Mouse (Mus musculus) CD4-positive helper T cell, adult 2 months (primary cell): ENCODE results near the gene Fblim1.
A peak's percentile ranks its signal among the peaks of the same experiment; 100 is the strongest.

Experiments
- DNase-seq: peaks from one replicate; pipeline ENCODE4 v3.0.0-alpha.2; 2012; ENCODE audit warnings: low read depth, missing footprints, low spot score

Gene Fblim1

GRCm38 (mm10) chr4:141625774-141626550 is 20.1 kb upstream of the Fblim1 start:
- DNase-seq, result no peak

DNA sequence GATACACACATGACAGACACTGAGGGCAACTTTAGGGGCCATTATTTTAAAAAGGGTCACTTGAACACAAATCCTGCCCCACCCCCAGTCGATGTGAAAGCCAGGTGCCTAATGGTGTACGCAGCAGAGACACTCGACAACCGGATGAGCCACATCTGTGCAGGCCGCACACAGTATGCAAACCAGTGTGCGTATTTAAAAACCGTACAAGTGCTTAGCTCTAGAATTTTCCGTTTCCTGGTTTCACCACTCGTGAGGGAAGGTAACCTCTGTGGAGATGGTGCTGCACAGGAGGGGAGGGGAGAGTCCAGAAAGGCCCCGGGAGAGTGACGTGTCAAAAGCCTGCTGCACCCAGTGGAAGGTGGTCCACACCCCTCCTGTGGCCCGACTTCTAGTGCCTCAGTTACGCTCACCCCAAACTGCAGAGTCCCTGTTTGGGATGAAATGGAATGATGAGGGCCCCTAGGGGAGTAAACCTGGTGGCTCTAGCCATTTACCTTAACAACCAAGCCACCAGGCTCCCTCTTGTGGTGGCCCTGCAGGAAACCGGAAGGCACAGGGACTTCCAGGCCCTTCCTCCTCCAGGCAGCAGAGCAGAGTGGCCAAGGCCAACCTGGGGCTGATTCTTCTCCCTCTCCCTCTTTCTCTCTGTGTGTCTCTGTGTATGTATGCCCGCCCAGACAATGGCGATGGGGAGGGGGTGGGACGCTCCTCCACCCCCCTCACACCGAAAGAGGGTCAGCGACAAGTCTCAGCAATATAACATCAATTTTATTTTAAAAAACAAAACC is 19.3 kb upstream of the Fblim1 start:
- peak; percentile 71 for DNase-seq

DNA sequence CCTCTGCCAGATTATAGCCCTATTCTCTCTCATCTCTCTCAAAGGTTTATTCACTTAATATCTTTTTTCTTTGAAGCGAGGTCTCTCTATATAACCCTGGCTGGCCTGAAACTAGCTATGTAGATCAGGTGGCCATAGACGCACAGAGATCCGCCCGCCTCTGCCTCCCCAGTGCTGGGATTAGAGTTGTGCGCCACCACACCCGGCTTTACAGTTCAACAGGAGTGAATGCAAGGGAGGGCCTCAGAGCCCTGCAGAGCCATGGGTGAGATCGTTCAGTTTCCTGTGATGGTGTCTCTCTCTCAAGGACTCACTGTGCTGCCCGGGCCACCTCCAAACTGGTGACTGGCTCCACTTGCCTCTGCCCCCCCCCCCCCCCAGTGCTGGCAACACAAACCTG is 18.2 kb upstream of the Fblim1 start:
- no peak for DNase-seq

- DNase-seq, result no peak
Observed at GRCm38 (mm10) chr4:141623666-141624065, 17.8 kb upstream of the Fblim1 start, which contains the start of gene Slc25a34. Gene Slc25a34 (minus strand): TSS chr4:141623821.

DNA sequence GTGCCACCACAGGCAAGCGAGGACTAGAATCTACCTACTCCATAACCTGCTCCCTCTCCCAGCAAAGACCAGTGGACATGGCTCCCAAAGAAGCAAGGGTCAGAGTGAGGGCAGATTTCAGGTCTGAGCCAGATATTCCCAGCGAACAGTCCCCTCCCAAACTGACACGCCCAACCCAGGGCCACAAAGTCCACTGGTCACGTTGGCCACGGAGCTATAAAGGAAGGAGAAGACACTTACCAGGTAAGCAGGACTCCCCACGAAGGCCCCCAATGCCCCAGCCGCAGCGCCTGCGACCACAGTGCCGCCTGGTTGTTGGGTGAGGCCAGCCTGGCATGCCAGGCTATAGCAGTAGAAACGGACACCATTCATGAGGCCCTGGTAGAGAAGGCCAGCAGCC is 17.1 kb upstream of the Fblim1 start:
- no peak for DNase-seq

- no peak for DNase-seq
Observed at GRCm38 (mm10) chr4:141622580-141622979, 16.7 kb upstream of the Fblim1 start.

DNA sequence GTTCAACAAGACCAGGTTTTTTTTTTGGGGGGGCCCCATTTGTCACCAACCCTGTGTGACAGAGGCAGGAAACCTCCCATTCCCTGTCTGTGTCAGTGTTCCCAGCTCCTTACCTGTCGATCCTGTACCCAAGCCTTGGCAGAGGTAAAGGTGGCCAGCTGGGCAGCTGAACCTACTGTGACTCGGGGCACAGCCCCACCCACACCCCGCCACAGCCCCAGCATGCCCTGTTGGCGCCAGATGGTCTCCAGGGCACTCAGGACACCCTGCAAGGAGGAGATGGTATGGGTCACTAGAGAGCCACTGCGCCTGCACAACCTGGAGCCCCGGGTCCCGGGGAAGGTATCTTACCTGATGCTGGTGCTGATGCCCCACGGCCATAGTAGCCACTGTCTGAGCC is 16.2 kb upstream of the Fblim1 start:
- DNase-seq, result no peak

- no peak for DNase-seq
Observed at GRCm38 (mm10) chr4:141621297-141621696, 15.4 kb upstream of the Fblim1 start.

- no peak for DNase-seq
Observed at GRCm38 (mm10) chr4:141619299-141619883, 13.5 kb upstream of the Fblim1 start.

DNA sequence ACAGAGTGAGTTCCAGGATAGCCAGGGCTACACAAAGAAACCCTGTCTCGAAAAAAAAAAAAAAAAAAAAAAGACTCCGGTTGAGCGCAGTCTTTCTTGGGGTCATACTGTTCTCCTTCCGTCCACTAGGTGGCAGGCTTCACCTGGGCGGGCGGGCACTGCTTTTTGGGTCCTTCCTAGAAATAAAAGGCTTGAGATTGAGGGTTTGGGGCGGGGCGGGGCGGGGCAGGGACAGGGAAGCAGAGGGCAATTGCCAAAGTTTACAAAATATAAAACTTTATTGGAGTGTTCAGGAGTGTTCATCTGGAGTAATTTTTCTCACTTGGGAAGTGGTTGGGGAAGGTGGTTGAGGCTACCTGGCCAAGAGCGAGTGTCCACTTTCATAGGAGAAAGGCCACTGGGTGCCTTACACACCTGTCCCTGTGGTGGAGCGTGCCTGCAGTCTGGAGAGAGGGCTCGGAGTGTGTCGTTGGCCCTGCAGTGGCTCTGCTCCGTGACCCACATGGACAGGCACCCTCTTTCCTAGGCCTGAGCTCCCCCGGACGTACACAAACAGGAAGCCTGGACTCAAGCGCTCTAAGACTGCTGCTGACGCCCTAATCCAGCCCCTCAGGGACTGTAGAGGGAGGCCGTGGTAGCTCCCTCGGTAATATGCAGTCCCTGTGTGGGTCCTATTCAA is 12.8 kb upstream of the Fblim1 start, which contains the start of gene Tmem82:
Gene Tmem82 (minus strand): TSS at position 69 of the 679 bp plus-strand sequence.
- peak; percentile 78 for DNase-seq

DNA sequence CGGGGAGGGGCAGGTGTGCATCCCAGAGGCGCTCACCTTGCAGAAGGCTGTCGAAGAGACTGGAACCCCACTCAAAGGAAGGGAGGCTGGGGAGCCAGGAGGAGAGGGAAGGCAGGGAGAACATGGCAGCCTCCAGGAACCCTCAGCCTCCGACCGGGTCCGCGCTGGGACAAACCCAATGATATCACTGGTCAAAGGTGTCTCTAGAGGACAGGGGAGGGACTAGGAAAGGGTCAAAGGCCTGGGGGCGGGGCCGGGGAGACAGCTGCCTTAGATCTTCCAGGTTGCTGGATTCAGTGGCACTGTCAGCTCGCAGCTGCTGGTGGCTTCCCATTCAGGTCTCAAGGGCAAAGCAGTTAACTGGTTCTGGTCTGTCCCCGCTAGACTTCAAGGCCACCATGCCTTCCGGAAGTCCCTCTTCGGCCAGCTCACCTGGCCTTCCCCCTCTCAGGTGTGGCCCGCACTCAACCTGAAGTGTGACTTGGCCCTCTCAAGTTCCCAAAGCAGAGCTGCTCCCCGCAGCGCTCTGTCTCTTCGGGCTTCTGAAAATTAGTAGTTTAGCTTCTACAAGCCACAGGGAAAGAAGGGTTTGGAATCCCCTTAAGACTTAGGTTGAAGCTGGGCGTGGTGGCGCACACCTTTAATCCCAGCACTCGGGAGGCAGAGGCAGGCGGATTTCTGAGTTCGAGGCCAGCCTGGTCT is 12.1 kb upstream of the Fblim1 start:
- peak; percentile 32 for DNase-seq

- peak; percentile 63 for DNase-seq
Observed at GRCm38 (mm10) chr4:141617299-141617698, 11.4 kb upstream of the Fblim1 start.

GRCm38 (mm10) chr4:141616811-141617210 is 10.9 kb upstream of the Fblim1 start:
- no peak for DNase-seq

GRCm38 (mm10) chr4:141614946-141615345 is 9.1 kb upstream of the Fblim1 start:
- DNase-seq, result no peak

DNA sequence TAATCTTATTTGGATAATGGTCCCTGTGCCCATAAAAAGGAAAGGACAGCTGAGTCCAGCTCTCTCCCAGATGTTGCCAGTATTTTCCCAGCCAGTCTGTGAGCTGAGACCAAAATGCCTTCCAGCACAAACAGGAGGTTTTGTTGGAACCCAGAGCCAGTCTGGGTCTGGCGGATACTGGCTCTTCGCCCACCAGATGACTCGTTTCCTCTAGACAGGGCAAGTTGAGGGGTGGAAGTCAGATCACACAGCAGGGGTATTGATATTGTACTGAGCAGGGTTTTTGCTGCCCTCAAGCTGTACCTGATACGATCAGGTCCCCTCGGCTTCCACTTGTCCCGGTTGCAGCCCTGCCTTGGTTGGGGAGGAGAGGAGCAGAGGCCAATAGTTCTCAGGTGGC is 3.6 kb upstream of the Fblim1 start:
- DNase-seq, result no peak

DNA sequence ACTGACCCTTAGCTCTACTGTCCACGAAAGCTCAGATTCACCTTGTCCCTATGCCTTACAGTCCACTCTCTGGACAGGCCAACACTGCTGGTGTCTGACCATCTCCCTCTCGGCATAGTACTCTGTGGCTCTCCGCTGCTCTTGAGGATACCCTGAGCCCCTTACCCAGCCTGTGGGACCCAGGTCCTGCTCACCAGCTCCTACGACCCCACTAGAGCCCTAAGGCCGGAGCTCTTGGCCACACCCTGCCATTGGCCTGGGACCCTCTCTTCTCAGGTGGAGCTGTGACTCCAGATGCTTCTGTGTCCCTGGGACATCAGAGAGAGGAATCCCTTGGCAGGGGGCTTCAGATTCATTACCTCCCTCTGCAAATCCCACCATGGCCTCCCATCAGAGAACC is 475 bp downstream of the Fblim1 start:
- no peak for DNase-seq

- no peak for DNase-seq
Observed at GRCm38 (mm10) chr4:141604493-141604892, 1.4 kb downstream of the Fblim1 start.

DNA sequence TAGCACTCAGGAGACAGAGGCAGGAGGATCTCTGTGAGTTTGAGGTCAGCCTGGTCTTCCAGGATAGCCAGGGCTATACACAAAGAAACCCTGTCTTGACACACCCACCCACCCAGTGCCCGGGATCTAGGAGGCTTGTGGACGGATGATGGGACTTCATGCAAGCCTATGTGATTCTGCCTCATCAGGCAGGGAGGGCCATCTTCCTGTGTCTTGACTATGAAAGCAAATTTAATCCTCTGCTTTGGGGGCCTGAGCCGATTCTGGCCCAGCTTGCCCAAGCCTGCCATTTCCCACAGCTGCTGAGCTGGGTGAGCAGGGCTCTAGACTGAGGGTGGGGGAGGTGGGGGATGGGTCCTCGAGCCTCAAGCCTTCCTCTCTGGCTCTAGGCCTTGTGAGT is 2.0 kb downstream of the Fblim1 start:
- DNase-seq, result no peak

- no peak for DNase-seq
Observed at GRCm38 (mm10) chr4:141602523-141603223, 3.2 kb downstream of the Fblim1 start.

DNA sequence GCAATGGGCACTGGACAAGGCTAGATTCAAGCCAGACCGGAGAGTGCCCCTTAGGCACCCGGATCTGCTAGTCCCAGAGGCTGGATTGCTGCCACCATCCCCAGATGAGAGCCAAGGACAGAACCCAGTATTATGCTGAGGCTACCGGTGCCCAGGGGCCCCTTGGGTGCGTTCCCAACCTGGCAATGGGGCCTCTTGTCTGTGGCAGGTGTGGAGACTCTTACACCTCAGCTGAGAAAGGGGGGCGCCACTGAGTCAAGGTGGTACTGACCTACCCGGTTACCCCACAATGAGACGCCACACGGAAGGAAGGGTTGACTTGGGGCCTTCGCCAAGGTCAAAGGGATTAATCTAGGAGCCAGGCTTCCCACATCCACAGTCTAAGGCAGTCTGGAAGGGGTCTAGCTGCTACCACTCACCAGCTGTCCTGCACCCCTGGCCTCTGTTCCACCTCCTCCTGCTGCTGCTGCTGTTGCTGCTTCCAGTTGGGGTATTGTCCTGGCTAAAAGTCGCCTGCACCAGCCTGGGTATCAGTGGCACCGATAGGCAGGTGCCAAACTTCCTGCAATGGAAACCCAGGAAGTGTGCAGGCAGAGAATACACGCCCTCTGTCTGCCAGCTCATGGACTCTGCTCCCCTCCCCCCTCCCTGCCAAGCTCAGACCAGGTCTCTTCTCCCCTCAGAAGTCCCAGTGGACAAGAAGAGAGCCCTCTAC is 4.6 kb downstream of the Fblim1 start:
- DNase-seq, result no peak
